ENCODE assay signal across 8 mouse cellular contexts in genomic region chr1:184441005-184441557, GRCm38 (mm10).
DNase-seq lines count a peak whose midpoint lies in the region; ATAC-seq lines count a peak whose summit lies in the region.

No protein-coding gene starts in this region.

- ATAC-seq in activated CD4-positive, CD25-positive, alpha-beta regulatory T cell, adult 4 months: peak; percentile 94
- ATAC-seq in forebrain, embryonic 16.5 days: peak; percentile 90
- ATAC-seq in midbrain, embryonic 12.5 days (ENCODE audit: low FRiP score, low read depth): peak; percentile 41; the same call in 1 of the 2 replicates

- H3K9me3 ChIP-seq in forebrain, embryonic 16.5 days (ENCODE audit: control insufficient read depth, low read length): no peaks in the 10 kb centered on the region
- H3K9me3 ChIP-seq in midbrain, embryonic 12.5 days: no peaks in the 10 kb centered on the region

- H3K36me3 ChIP-seq in forebrain, embryonic 16.5 days (ENCODE audit: control insufficient read depth, insufficient read depth): no peaks in the 10 kb centered on the region
- H3K36me3 ChIP-seq in midbrain, embryonic 12.5 days: no peaks in the 10 kb centered on the region

- no peak overlapping the region for H3K27ac ChIP-seq in forebrain, embryonic 16.5 days (ENCODE audit: low read length)
- H3K27ac ChIP-seq in midbrain, embryonic 12.5 days (replicated peaks): no peak overlapping the region

- peak overlapping the region; percentile 45 for H3K4me3 ChIP-seq in forebrain, embryonic 16.5 days (replicated peaks; ENCODE audit: low read length)
- no peak overlapping the region for H3K4me3 ChIP-seq in midbrain, embryonic 12.5 days

- H3K27me3 ChIP-seq in forebrain, embryonic 16.5 days (replicated peaks; ENCODE audit: control insufficient read depth, insufficient read depth, low read length): no peaks in the 10 kb centered on the region
- peaks cover 9% of the 10 kb centered on the region for H3K27me3 ChIP-seq in midbrain, embryonic 12.5 days

- peaks cover 5% of the 10 kb centered on the region; the same call in 1 of the 2 replicates for H3K4me1 ChIP-seq in forebrain, embryonic 16.5 days (replicated peaks; ENCODE audit: control insufficient read depth, insufficient read depth, low read length)
- H3K4me1 ChIP-seq in midbrain, embryonic 12.5 days: 0 out of 2 replicates have a peak, but pooled peaks cover 5% of the 10 kb centered on the region

- peak; percentile 14 to 18 for DNase-seq in layer of hippocampus, postnatal 10 days (ENCODE audit: low spot score in 2 of 2)
- DNase-seq in layer of hippocampus, postnatal 25 days (ENCODE audit: extremely low spot score in 1 of 2, low spot score in 1 of 2): no peak
- DNase-seq in kidney, postnatal 10 days: peak; percentile 31
- DNase-seq in thymus, postnatal 0 days (ENCODE audit: low spot score): peak; percentile 83
- no peak for DNase-seq in frontal cortex, postnatal 36 days (ENCODE audit: low spot score in 2 of 2)

- WGBS in forebrain, embryonic 16.5 days: 10% methylated on average over 18 of the region's 18 CpGs
- 52% methylated on average over 18 of the region's 18 CpGs for WGBS in midbrain, embryonic 12.5 days

- H3K9ac ChIP-seq in forebrain, embryonic 16.5 days (replicated peaks; ENCODE audit: low read depth, low read length): peak overlapping the region; percentile 51
- no peak overlapping the region for H3K9ac ChIP-seq in midbrain, embryonic 12.5 days (replicated peaks)

- H3K4me2 ChIP-seq in forebrain, embryonic 16.5 days (ENCODE audit: low read length): peak overlapping the region; percentile 63
- H3K4me2 ChIP-seq in midbrain, embryonic 12.5 days (replicated peaks): peak overlapping the region; percentile 31

Comparison
In these comparisons a context has a peak if more than half of its experiments do, and no peak if none do; other contexts are left out.
1. DNase-seq: peak in layer of hippocampus, postnatal 10 days (2 of 2), kidney, postnatal 10 days (single experiment) and thymus, postnatal 0 days (single experiment); none in layer of hippocampus, postnatal 25 days (0 of 2) and frontal cortex, postnatal 36 days (0 of 2).
2. ATAC-seq: peak in every context shown above with its lines; median percentile 94 in activated CD4-positive, CD25-positive, alpha-beta regulatory T cell, adult 4 months; 90 in forebrain, embryonic 16.5 days; 41 in midbrain, embryonic 12.5 days.